Mouse (Mus musculus) midbrain, embryonic 13.5 days (tissue): ENCODE measurements at regions not wholly inside any gene's neighbourhood (a gene's known extent, or its start where the extent isn't known, plus 50 kb on each side); places are given as distances from the start of the nearest gene placed in this dataset.

ENCODE experiments used
- ATAC-seq: fragments of 200-750 bp; cut with Nextera tagmentation; 2 replicates; pipeline ENCODE4 v1.8.0; 2017; ENCODE audit warnings: mild to moderate bottlenecking, moderate TSS enrichment, moderate library complexity
- H3K27ac ChIP-seq: fragments of 300-500 bp; sonication (generic); 2 replicates; pipeline ENCODE4 v1.5.1; 2015; ENCODE audit warnings: inconsistent platforms, mild to moderate bottlenecking, moderate library complexity
- H3K27me3 ChIP-seq: fragments of 300-500 bp; sonication (generic); 2 replicates; pipeline ENCODE4 v1.6.1; 2015; ENCODE audit warnings: mild to moderate bottlenecking, inconsistent platforms
- H3K36me3 ChIP-seq: fragments of 300-500 bp; sonication (generic); 2 replicates; pipeline ENCODE4 v1.6.1; 2015; ENCODE audit warnings: mild to moderate bottlenecking, inconsistent platforms
- H3K4me1 ChIP-seq: fragments of 300-500 bp; sonication (generic); replicated peaks from 2 replicates; pipeline ENCODE4 v1.6.1; 2015; ENCODE audit warnings: inconsistent platforms
- H3K4me2 ChIP-seq: fragments of 300-500 bp; sonication (generic); replicated peaks from 2 replicates; pipeline ENCODE4 v1.6.1; 2015; ENCODE audit warnings: moderate library complexity, mild to moderate bottlenecking, inconsistent platforms
- H3K4me3 ChIP-seq: fragments of 300-500 bp; sonication (generic); replicated peaks from 2 replicates; pipeline ENCODE4 v1.5.1; 2015; ENCODE audit warnings: mild to moderate bottlenecking, inconsistent platforms
- H3K9ac ChIP-seq: fragments of 300-500 bp; sonication (generic); replicated peaks from 2 replicates; pipeline ENCODE4 v1.6.1; 2015; ENCODE audit warnings: mild to moderate bottlenecking, inconsistent platforms
- H3K9me3 ChIP-seq: fragments of 300-500 bp; sonication (generic); 2 replicates; pipeline ENCODE4 v1.6.1; 2016; ENCODE audit warnings: mild to moderate bottlenecking, inconsistent platforms
- WGBS: fragments of 180-500 bp; shearing (Covaris S2); methylation state at CpG from one replicate; pipeline ENCODE4 v1.1.7; 2015; 5-methylcytosine and 5-hydroxymethylcytosine counted together

DNA sequence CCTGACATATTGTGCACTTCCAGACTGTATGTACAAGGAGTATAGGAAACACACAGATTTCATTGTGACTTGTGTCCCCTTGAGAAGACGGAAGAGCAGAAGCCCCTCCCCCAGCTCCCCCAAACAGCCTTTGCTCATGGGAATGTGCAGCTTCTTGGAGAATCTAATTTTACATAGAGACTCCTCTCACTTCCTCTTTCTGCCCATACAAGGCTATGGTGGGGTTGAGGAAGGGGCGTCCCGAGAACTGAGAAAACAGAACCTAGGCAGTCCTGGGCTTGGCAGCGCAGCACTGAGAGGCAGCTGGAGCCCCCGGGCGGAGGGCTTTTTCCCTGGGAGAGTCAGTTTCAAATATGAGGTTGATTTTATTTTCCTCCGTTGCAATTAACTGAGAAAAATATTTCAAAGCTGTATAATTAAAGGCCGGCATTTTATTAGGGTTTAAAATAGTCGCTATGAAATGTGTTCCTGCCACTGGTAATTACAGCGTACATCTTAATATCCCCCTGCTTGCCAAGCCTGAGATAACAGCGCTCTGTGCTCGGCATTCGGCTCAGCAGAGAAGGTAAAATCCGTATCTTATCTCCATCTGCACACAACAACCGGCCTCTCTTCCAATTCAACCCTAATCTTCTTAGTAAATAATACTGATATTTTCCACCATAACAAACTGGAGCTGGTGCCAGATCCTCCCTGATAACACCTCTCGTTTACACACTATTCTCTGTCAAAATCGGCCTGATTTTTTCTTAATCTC, 50.7 kb upstream of the Six3 start:
- ATAC-seq, result peak; percentile 62; the same call in 1 of the 2 replicates
- Histone ChIP-seq H3K36me3 (no peaks in the 10 kb centered on the region), H3K4me2 (0 out of 2 replicates have a peak overlapping the region, but pooled peaks have one; percentile 11), H3K9ac (no peak overlapping the region), H3K27me3 (no peaks in the 10 kb centered on the region), H3K4me3 (no peak overlapping the region), H3K9me3 (no peaks in the 10 kb centered on the region), H3K4me1 (no peaks in the 10 kb centered on the region), H3K27ac (no peak overlapping the region)
- WGBS, result 62% methylated on average over 17 of the region's 17 CpGs

DNA sequence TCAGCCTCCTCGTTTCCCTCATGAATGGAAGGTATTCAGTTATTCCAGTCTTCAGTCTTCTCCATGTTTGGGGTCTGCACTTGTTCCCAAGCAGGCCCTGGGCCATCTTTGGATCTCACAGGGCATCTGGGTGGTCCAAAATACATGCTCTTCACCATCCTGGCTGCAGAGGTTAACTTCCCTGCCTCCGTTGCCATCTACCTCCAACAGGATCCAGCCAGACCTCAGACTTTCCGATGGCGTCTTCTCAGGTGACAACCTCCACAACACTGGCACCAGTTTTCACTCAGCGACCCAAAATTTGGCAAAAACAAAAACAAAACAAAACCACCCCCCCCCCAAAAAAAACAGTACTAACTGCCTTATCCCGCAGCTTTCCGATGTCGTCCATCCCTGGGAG, 50.0 kb upstream of the Six3 start:
- no peaks in the 10 kb centered on the region for H3K27me3 ChIP-seq
- H3K4me2 ChIP-seq, result no peak overlapping the region
- no peaks in the 10 kb centered on the region for H3K4me1 ChIP-seq
- H3K9ac ChIP-seq, result no peak overlapping the region
- ATAC-seq, result no peak
- 77% methylated on average over 8 of the region's 8 CpGs for WGBS
- H3K4me3 ChIP-seq, result no peak overlapping the region
- no peaks in the 10 kb centered on the region for H3K9me3 ChIP-seq
- H3K27ac ChIP-seq, result no peak overlapping the region
- no peaks in the 10 kb centered on the region for H3K36me3 ChIP-seq
